Mouse (Mus musculus) heart, postnatal 0 days (tissue): ENCODE results near the gene Mab21l3. TPM values are rescaled to one million over a fixed set of nuclear protein-coding genes. Genes with fewer than 3 reads are reported as not detected.
A peak's percentile ranks its signal among the peaks of the same experiment; 100 is the strongest.

Source experiments
- ATAC-seq: fragments of 200-750 bp; cut with Nextera tagmentation; 2 replicates; pipeline ENCODE4 v1.8.0; 2017; ENCODE audit warnings: low read depth, moderate number of reproducible peaks, moderate library complexity; ENCODE audit not compliant: insufficient read depth
- DNase-seq: peaks from one replicate; pipeline ENCODE4 v3.0.0-alpha.2; 2016; ENCODE audit warnings: low spot score
- H3K27ac ChIP-seq: fragments of 300-500 bp; sonication (generic); 2 replicates; pipeline ENCODE4 v1.5.1; 2014; ENCODE audit warnings: low read depth, mild to moderate bottlenecking
- H3K27me3 ChIP-seq: fragments of 300-500 bp; sonication (generic); 2 replicates; pipeline ENCODE4 v1.6.1; 2014; ENCODE audit warnings: low read length, mixed read lengths; ENCODE audit not compliant: control insufficient read depth, insufficient read depth
- H3K36me3 ChIP-seq: fragments of 300-500 bp; sonication (generic); replicated peaks from 2 replicates; pipeline ENCODE4 v1.6.1; 2014; ENCODE audit warnings: low read length, mixed read lengths; ENCODE audit not compliant: control insufficient read depth, insufficient read depth
- H3K4me1 ChIP-seq: fragments of 300-500 bp; sonication (generic); 2 replicates; pipeline ENCODE4 v1.6.1; 2014; ENCODE audit warnings: antibody characterized with exemption; ENCODE audit not compliant: control insufficient read depth, insufficient read depth
- H3K4me2 ChIP-seq: fragments of 300-500 bp; sonication (generic); 2 replicates; pipeline ENCODE4 v1.6.1; 2014; ENCODE audit warnings: low read depth, mild to moderate bottlenecking, low read length, moderate library complexity
- H3K4me3 ChIP-seq: fragments of 300-500 bp; sonication (generic); 2 replicates; pipeline ENCODE4 v1.5.1; 2014; ENCODE audit warnings: low read depth, low read length
- H3K9ac ChIP-seq: fragments of 300-500 bp; sonication (generic); replicated peaks from 2 replicates; pipeline ENCODE4 v1.6.1; 2014; ENCODE audit warnings: low read depth, low read length, mixed read lengths
- H3K9me3 ChIP-seq: fragments of 300-500 bp; sonication (generic); replicated peaks from 2 replicates; pipeline ENCODE4 v1.6.1; 2016; ENCODE audit warnings: low read length; ENCODE audit not compliant: control insufficient read depth
- CTCF ChIP-seq: IDR thresholded peaks from 2 replicates; pipeline ENCODE4 v1.5.1; 2016; ENCODE audit warnings: antibody characterized with exemption, control low read depth, low read depth
- EP300 ChIP-seq: IDR thresholded peaks from 2 replicates; pipeline ENCODE4 v1.6.1; 2016; ENCODE audit warnings: antibody characterized with exemption, low read depth
- WGBS: fragments of 180-500 bp; shearing (Covaris S2); extraction: QIAGEN DNeasy Blood & Tissue Kit; methylation state at CpG from one replicate; pipeline ENCODE4 v1.1.7; 2014; 5-methylcytosine and 5-hydroxymethylcytosine counted together
- polyA plus RNA-seq: library from polyadenylated mRNA; unstranded; fragments of >200 nt; fragmentation: Nextera tagmentation; extraction: Ambion mirVana; gene quantifications from 2 replicates; pipeline ENCODE4 v1.2.1, GENCODE M21; 2015
- total RNA-seq: library from RNA; depleted of rRNA; stranded (reverse); fragments of >200 nt; gene quantifications from 2 replicates; pipeline ENCODE4 v1.2.3, GENCODE M21; 2014; ENCODE audit warnings: low replicate concordance

Gene Mab21l3
- total and polyA plus RNA-seq, 2 experiments from 2014 or later: 0.10 to 1.6 TPM

DNA sequence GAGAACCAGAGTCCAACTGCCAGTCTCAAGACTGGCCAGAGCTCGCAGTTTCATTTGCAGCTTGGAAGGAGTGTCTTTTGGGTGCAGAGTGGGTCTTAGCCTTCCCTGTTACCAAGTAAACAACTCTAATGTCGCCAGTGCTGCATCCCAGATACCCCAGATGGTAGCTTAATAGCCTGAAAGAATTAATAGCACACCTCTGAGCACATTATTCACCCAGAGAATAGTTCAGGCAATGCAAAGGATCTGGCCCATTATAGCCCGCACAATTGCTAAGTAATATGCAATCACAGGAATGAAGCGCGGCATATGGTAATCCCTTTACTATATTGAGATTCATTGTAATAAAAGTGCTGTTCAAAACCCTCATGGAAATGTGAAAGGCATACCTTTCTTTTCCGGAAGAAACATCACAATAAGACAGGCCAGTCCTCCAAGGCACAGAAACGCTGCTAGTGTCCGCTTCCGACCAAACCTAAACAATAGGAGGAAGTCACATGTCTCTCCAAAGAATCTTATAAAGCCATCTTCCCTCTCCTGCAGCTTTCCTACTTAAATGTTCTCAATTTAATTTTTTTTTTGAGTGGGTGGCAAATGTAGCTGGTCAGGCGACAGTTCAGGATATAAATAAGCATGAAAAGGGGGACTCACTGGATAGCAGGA, 26.6 kb upstream of the Mab21l3 start:
- ATAC-seq: peak; percentile 15; the same call in 1 of the 2 replicates
- Histone ChIP-seq H3K4me3 (no peak overlapping the region), H3K4me1 (peaks cover 9% of the 10 kb centered on the region), H3K27ac (peak overlapping the region; percentile 79), H3K9me3 (no peaks in the 10 kb centered on the region), H3K9ac (no peak overlapping the region), H3K27me3 (no peaks in the 10 kb centered on the region), H3K36me3 (peaks cover 33% of the 10 kb centered on the region), H3K4me2 (no peak overlapping the region)
- no peak for TF ChIP-seq CTCF
- no peak for TF ChIP-seq EP300
- DNase-seq: no peak
- 73% methylated on average over 10 of the region's 10 CpGs for WGBS

DNA sequence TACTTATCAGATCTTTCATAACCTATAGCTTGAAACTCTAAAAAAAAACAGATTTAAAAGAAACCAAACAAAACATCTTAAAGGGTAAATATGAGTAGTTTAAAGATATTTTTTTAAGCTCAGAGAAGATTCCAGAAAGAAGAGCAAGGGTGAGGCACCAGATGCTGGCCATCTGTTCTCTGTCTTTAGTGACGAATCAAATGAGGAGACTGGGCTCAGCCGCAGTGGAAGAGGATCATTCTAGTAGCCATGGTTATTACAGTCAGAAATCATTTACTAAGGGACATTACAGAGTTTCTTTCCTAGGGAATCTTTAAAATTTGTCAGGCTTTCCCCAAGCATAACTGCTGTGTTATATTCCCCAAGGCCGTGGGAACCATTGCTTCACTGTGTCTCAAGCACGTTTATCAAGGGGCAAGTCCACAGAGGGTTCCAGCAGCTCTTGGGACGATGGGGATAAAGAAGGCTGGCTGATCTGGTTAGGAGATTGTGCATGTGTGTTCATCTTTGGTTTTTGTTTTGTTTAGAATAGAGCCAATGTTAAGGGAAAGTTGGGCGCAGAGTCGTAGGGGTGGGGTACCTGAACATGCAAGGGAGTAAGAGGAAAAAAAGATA, 24.4 kb upstream of the Mab21l3 start:
- H3K36me3 ChIP-seq: peaks cover 21% of the 10 kb centered on the region; the same call in 1 of the 2 replicates
- H3K4me2 ChIP-seq: no peak overlapping the region
- no peak overlapping the region for H3K27ac ChIP-seq
- DNase-seq: no peak
- no peak for ATAC-seq
- peaks cover 9% of the 10 kb centered on the region for H3K4me1 ChIP-seq
- no peaks in the 10 kb centered on the region for H3K27me3 ChIP-seq
- H3K9me3 ChIP-seq: no peaks in the 10 kb centered on the region
- TF ChIP-seq CTCF (no peak), EP300 (no peak)
- no peak overlapping the region for H3K4me3 ChIP-seq
- H3K9ac ChIP-seq: no peak overlapping the region
- WGBS: 80% methylated on average over 7 of the region's 7 CpGs

DNA sequence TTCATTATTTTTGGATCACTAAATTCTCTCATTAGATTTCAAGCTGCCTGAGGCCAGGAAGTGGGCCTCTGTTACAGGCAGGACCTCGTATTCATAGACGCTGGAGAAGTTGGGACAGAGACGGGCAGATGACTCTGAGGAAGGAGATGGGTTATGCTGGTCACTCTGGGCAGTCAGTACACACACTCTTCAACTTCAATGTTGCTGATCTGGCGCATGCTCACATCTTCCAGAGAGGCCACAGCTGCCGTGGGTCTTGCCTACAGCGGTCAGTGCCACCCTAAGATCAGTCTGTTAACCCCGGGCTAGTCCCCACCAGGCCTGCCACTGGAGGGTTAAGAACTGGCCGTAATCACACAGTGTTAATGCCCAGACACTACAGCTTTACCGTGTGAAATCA, 23.2 kb upstream of the Mab21l3 start:
- DNase-seq (no peak), ATAC-seq (no peak)
- no peak overlapping the region for H3K4me2 ChIP-seq
- H3K27me3 ChIP-seq: no peaks in the 10 kb centered on the region
- H3K36me3 ChIP-seq: 0 out of 2 replicates have a peak, but pooled peaks cover 15% of the 10 kb centered on the region
- H3K4me3 ChIP-seq: no peak overlapping the region
- TF ChIP-seq EP300 (no peak), CTCF (no peak)
- no peak overlapping the region for H3K27ac ChIP-seq
- peaks cover 9% of the 10 kb centered on the region for H3K4me1 ChIP-seq
- H3K9me3 ChIP-seq: no peaks in the 10 kb centered on the region
- WGBS: 84% methylated on average over 9 of the region's 9 CpGs
- no peak overlapping the region for H3K9ac ChIP-seq

DNA sequence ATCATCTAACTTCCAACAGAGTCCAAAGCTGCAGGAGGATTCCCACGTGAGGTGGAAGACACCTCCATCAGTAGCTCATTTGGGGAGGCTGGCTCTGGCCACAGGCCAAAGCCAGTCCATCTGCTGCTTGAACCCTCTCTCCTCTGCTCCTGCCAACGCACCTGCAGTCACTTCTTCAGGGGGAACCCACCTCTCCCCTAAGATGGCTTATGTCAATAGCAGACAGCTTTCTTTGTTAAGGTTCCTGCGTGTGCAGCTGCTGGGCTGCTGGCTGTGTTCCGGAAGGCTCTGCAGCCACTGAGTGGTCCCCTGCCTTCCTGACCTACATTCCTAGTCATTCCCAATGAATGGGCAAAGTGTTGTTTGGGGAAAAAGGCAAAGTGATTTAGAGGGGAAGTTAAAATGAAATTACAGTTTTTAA, 18.3 kb upstream of the Mab21l3 start:
- Histone ChIP-seq H3K27ac (no peak overlapping the region), H3K9me3 (no peaks in the 10 kb centered on the region), H3K4me3 (no peak overlapping the region), H3K27me3 (no peaks in the 10 kb centered on the region), H3K9ac (no peak overlapping the region), H3K36me3 (peaks cover 31% of the 10 kb centered on the region), H3K4me2 (no peak overlapping the region), H3K4me1 (no peaks in the 10 kb centered on the region)
- TF ChIP-seq EP300 (no peak), CTCF (no peak)
- ATAC-seq (no peak), DNase-seq (no peak)
- 78% methylated on average over 4 of the region's 4 CpGs for WGBS

DNA sequence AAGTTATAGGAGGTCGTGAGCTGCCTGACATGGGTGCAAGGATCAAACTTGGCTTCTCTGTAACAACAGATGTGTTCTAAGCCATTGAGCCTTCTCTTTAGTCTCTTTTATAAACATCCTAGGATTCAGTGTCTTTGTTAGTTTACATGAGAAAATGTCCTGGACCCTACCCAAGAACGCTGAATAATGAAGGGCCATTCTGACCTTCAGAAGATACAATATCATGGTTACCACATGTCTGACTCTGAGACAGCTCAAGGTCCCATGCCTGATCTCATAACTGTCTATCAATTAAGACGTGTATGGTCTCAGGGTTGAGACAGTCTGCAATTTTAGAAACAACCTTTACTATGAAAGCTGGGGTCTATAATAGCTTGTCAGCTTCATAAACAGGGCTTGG, 13.1 kb upstream of the Mab21l3 start:
- no peaks in the 10 kb centered on the region for H3K27me3 ChIP-seq
- peaks cover 39% of the 10 kb centered on the region for H3K36me3 ChIP-seq
- H3K4me1 ChIP-seq: no peaks in the 10 kb centered on the region
- ATAC-seq (no peak), DNase-seq (no peak)
- no peak overlapping the region for H3K27ac ChIP-seq
- no peak overlapping the region for H3K4me3 ChIP-seq
- TF ChIP-seq CTCF (no peak), EP300 (no peak)
- no peaks in the 10 kb centered on the region for H3K9me3 ChIP-seq
- no peak overlapping the region for H3K4me2 ChIP-seq
- 79% methylated on average over 3 of the region's 3 CpGs for WGBS
- no peak overlapping the region for H3K9ac ChIP-seq
